Mouse (Mus musculus): Measurements from ENCODE around the gene Gramd4. TPM values are rescaled to one million over a fixed set of nuclear protein-coding genes. Genes with fewer than 3 reads are reported as not detected.

Gramd4 gene
- polyA plus RNA-seq, 1 experiment from 2014 or later, result 33.4 TPM

DNA sequence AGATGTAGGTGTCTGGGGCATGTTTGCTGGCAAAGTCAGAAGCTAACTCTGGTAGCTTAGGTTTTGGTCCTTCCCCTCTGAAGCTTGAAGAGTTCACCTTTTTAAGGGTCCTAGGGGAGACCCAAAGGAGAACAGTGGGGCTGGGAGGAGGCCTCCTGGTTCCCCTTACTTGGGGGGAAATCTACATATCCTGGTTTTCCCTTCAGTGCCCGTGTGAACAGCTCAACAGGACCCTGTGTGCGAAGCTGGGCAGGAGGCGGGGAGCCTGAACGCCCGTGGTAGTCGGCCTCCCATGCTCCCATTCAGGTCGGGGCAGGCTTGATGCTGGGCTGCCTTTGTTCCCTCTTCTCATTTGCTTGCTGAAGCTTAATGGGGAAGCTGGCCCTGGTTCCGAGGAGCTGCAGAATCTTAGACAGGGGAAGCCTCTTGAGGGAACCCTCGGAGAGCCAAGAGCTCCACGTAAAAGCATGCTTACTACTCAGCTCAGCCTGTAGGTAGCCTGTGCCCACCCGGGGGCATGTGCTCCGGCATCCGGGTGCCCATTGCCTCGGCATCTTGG lies 30.2 kb downstream of the Gramd4 start:
- Histone ChIP-seq H3K4me3 (replicated peaks) (no peak overlapping the region), H3K9me3 (no peaks in the 10 kb centered on the region), H3K36me3 (replicated peaks) (peaks cover 4% of the 10 kb centered on the region; the same call in 1 of the 2 replicates), H3K4me2 (peak overlapping the region; percentile 29), H3K27me3 (no peaks in the 10 kb centered on the region), H3K27ac (peak overlapping the region; percentile 94), H3K4me1 (peaks cover 79% of the 10 kb centered on the region), H3K9ac (peak overlapping the region; percentile 29; the same call in 1 of the 2 replicates)
- WGBS, result 14% methylated on average over 14 of the region's 14 CpGs
- peak; percentile 47; the same call in 1 of the 2 replicates for ATAC-seq (ENCODE audit: low FRiP score)

DNA sequence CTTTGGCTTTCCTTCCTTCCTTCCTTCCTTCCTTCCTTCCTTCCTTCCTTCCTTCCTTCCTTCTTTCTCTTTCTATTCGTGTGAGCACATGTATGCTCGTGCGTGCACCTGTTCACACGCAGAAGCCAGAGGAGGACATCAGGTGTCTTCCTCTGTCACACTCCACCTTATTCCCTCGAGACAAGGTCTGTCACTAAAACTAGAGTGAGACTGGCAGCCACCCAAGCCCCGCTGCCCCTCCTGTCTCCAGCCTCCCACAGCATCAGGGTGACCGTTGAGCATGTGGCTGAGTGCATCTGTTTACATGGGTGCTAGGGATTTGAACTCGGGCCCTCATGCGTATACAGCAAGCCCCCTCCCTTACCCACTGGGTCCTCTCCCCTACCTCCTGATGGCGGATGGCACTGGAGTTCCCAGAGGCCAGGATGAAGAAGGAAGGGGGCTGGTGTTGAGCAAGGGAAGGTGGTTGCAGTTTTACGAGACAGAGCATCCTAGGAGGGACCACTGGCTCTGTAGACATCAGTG lies 30.8 kb downstream of the Gramd4 start:
- peak overlapping the region; percentile 29 for H3K9ac ChIP-seq
- WGBS, result 82% methylated on average over 11 of the region's 11 CpGs
- peak overlapping the region; percentile 29; the same call in 1 of the 2 replicates for H3K4me2 ChIP-seq
- no peaks in the 10 kb centered on the region for H3K27me3 ChIP-seq
- no peak overlapping the region for H3K4me3 ChIP-seq (replicated peaks)
- no peaks in the 10 kb centered on the region for H3K9me3 ChIP-seq
- no peak for ATAC-seq (ENCODE audit: low FRiP score)
- peaks cover 7% of the 10 kb centered on the region; the same call in 1 of the 2 replicates for H3K36me3 ChIP-seq (replicated peaks)
- peaks cover 73% of the 10 kb centered on the region for H3K4me1 ChIP-seq
- H3K27ac ChIP-seq, result peak overlapping the region; percentile 94

GRCm38 (mm10) chr15:86089091-86089744 lies 31.7 kb downstream of the Gramd4 start:
- Histone ChIP-seq H3K9me3 (no peaks in the 10 kb centered on the region), H3K4me3 (replicated peaks) (no peak overlapping the region), H3K36me3 (replicated peaks) (peaks cover 7% of the 10 kb centered on the region; the same call in 1 of the 2 replicates), H3K9ac (no peak overlapping the region), H3K27me3 (no peaks in the 10 kb centered on the region), H3K4me2 (no peak overlapping the region), H3K4me1 (peaks cover 64% of the 10 kb centered on the region), H3K27ac (peak overlapping the region; percentile 6; the same call in 1 of the 2 replicates)
- ATAC-seq (ENCODE audit: low FRiP score), result no peak
- WGBS, result 86% methylated on average over 13 of the region's 13 CpGs

DNA sequence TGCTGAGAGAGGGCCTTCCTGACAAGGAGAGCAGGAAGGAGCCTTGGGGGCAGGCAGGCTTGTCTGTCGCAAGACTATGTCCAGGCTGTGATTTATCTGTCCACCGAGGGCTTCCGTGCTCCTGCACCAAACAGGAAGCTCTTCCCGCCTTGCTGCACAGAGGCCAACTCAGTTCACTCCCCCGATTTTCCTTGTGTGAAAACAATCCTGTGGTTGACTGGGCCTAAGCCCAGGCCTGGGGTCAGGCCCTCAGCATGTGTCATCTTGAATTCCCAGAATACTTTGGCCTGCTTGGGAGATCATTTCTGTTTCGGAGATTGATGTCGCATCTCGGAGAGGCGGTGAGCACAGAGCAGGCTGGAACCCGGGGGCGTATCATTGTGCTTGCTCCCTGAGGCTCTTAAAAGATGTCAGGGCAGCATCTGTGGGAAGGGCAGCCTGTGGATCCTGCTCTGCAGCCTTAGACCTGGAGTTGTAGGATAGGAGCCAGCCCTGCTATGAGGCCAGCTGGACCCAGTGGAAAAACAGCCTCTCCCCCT lies 32.6 kb downstream of the Gramd4 start:
- Histone ChIP-seq H3K9ac (no peak overlapping the region), H3K36me3 (replicated peaks) (peaks cover 7% of the 10 kb centered on the region; the same call in 1 of the 2 replicates), H3K4me3 (replicated peaks) (no peak overlapping the region), H3K4me1 (peaks cover 55% of the 10 kb centered on the region), H3K9me3 (no peaks in the 10 kb centered on the region), H3K27ac (peak overlapping the region; percentile 6; the same call in 1 of the 2 replicates), H3K4me2 (no peak overlapping the region), H3K27me3 (no peaks in the 10 kb centered on the region)
- ATAC-seq (ENCODE audit: low FRiP score), result no peak
- WGBS, result 88% methylated on average over 11 of the region's 11 CpGs

- no peak overlapping the region for H3K27ac ChIP-seq
- ATAC-seq (ENCODE audit: low FRiP score), result no peak
- no peak overlapping the region for H3K4me2 ChIP-seq
- H3K4me1 ChIP-seq, result peaks cover 50% of the 10 kb centered on the region
- H3K9ac ChIP-seq, result no peak overlapping the region
- H3K27me3 ChIP-seq, result no peaks in the 10 kb centered on the region
- H3K36me3 ChIP-seq (replicated peaks), result peaks cover 7% of the 10 kb centered on the region; the same call in 1 of the 2 replicates
- no peak overlapping the region for H3K4me3 ChIP-seq (replicated peaks)
- no peaks in the 10 kb centered on the region for H3K9me3 ChIP-seq
- 95% methylated on average over 8 of the region's 8 CpGs for WGBS
These were observed 33.1 kb downstream of the Gramd4 start for GRCm38 (mm10) chr15:86090578-86090977.

DNA sequence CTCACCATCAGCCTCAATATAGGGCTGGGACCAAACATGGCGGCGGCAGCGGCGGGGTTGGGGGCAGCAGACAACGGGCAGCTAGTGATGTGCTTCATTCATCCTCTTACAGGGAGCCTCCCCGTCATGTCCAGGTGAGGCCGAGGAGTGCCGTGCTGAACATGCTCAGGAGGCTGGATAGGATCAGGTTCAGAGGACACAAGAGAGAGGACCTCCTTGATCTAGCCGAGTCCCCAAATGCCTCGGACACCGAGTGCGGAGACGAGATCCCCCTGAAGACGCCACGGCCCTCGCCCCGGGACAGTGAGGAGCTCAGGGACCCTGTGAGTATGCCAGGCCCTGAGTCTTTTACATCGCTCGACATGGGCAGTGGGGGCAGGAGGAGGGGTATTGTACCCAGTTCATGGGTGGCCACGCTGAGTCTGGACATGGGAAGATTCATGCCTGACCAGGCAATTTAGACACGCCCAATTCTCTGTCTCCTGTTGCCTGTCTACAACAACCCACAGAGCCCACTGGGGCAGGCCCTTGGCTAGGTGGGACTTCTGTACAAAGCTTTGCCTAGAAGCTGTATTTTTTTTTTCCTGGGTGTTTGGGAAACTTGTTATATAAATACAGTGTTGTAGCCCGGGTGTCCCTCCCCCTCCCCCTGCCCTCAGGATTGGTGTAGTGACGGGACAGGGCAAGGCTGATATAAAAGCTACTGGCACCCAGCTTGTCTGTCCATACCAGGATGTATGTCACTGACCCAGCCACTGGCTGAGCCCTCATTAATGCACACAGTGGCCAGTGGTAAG lies 33.9 kb downstream of the Gramd4 start:
- ATAC-seq (ENCODE audit: low FRiP score), result no peak
- H3K4me2 ChIP-seq, result no peak overlapping the region
- H3K27me3 ChIP-seq, result no peaks in the 10 kb centered on the region
- WGBS, result 91% methylated on average over 23 of the region's 23 CpGs
- H3K4me1 ChIP-seq, result peaks cover 42% of the 10 kb centered on the region
- no peak overlapping the region; the same call in 1 of the 2 replicates for H3K27ac ChIP-seq
- H3K9ac ChIP-seq, result no peak overlapping the region
- H3K4me3 ChIP-seq (replicated peaks), result no peak overlapping the region
- H3K9me3 ChIP-seq, result no peaks in the 10 kb centered on the region
- peaks cover 15% of the 10 kb centered on the region for H3K36me3 ChIP-seq (replicated peaks)

GRCm38 (mm10) chr15:86091998-86092670 lies 34.6 kb downstream of the Gramd4 start:
- WGBS, result 93% methylated on average over 12 of the region's 12 CpGs
- Histone ChIP-seq H3K9ac (no peak overlapping the region), H3K4me2 (no peak overlapping the region), H3K27me3 (no peaks in the 10 kb centered on the region), H3K4me3 (replicated peaks) (no peak overlapping the region), H3K36me3 (replicated peaks) (peaks cover 15% of the 10 kb centered on the region), H3K27ac (no peak overlapping the region; the same call in 1 of the 2 replicates), H3K9me3 (no peaks in the 10 kb centered on the region), H3K4me1 (peaks cover 35% of the 10 kb centered on the region)
- no peak for ATAC-seq (ENCODE audit: low FRiP score)

GRCm38 (mm10) chr15:86093236-86093635 lies 35.7 kb downstream of the Gramd4 start:
- H3K4me3 ChIP-seq (replicated peaks), result no peak overlapping the region
- H3K4me2 ChIP-seq, result no peak overlapping the region
- ATAC-seq (ENCODE audit: low FRiP score), result no peak
- H3K9ac ChIP-seq, result no peak overlapping the region
- no peaks in the 10 kb centered on the region for H3K27me3 ChIP-seq
- no peaks in the 10 kb centered on the region for H3K9me3 ChIP-seq
- 88% methylated on average over 1 of the region's 1 CpGs for WGBS
- peaks cover 26% of the 10 kb centered on the region for H3K4me1 ChIP-seq
- no peak overlapping the region for H3K27ac ChIP-seq
- H3K36me3 ChIP-seq (replicated peaks), result peaks cover 15% of the 10 kb centered on the region

DNA sequence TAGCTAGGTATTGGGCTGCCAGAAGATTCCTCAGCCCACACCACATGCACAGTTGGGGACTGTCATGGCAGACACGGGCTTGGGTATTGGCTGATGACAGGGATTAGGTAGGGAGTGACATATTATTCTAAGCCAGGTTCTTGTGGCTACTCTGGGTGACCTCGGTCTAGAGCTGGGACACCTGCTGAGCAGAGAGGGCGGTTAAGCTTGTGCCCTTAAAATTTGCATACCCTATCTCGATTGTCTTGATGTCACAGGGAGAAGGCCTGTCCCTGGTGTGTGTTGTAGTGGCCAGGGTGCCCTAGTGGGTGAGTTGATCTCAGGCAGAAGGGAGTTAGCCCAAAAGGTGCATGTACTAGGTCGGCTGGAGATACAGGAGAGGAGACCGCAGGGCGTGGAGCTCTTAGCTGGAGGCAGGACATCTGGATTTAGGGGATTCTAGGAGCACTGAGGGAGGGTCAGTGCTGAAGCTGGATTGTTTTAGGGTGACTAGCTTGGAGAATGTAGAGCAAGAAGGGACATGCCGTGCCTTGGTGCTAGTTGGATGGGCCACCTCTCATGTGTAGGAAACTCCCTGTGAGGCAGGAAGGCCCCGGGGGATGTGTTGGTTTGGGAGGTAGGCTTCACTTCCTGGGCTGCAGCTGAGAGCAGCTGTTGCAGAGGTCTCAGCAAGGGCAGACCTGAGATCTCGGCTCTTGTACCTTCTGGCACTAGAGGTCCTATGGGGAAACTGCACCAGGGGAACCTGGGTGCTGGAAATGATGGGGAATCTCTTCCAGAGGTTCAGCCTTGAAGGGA lies 37.0 kb downstream of the Gramd4 start:
- H3K9ac ChIP-seq, result no peak overlapping the region
- no peaks in the 10 kb centered on the region for H3K9me3 ChIP-seq
- no peak overlapping the region for H3K4me3 ChIP-seq (replicated peaks)
- no peaks in the 10 kb centered on the region for H3K27me3 ChIP-seq
- peaks cover 16% of the 10 kb centered on the region for H3K4me1 ChIP-seq
- no peak overlapping the region for H3K27ac ChIP-seq
- ATAC-seq (ENCODE audit: low FRiP score), result no peak
- H3K36me3 ChIP-seq (replicated peaks), result peaks cover 15% of the 10 kb centered on the region
- 84% methylated on average over 10 of the region's 10 CpGs for whole genome bisulfite sequencing
- H3K4me2 ChIP-seq, result no peak overlapping the region

DNA sequence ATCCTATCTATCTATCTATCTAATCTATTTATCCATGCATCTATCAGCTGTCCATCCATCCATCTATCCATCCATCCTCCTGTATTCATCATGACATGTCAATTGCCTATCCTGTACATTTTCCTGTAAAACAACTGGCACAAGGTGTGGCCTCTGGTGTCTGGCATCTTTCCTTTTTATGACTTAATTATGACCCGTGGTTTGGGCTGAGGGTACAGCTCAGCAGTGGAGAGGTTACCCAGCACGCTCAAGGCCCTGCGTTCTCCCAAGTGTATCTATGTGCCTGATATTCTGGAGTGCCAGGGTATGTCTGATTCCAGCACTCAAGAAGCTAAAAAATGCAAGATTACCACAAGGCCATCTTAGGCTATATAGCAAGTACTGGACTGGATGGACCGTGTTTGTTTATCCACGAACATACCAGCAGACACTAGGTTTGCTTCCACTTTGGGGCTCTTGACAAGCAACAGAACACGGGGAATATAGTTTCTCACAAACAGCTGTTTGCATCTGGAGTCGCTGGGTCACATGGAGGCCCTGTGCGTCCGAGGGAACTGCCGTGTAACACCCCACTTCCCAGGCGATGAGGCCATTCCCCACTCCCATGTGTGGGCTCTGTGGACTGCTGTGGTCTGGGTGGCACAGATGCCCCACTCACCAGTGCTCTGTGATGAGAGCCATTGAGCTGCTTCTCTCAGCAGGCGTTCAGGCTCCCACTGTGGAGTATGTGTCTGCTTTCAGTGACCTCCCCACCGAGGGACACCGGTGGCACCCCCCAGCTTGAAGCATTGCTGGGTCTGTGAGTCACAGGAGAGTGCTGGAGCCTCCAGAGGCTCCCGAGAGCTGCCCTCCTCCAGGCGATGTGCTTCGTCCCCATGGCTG lies 38.5 kb downstream of the Gramd4 start:
- ATAC-seq (ENCODE audit: low FRiP score), result no peak
- H3K9ac ChIP-seq, result no peak overlapping the region
- H3K27ac ChIP-seq, result no peak overlapping the region
- H3K27me3 ChIP-seq, result no peaks in the 10 kb centered on the region
- 93% methylated on average over 17 of the region's 17 CpGs for WGBS
- H3K4me3 ChIP-seq (replicated peaks), result no peak overlapping the region
- H3K36me3 ChIP-seq (replicated peaks), result peaks cover 19% of the 10 kb centered on the region
- no peaks in the 10 kb centered on the region for H3K9me3 ChIP-seq
- H3K4me1 ChIP-seq, result peaks cover 6% of the 10 kb centered on the region; the same call in 1 of the 2 replicates
- no peak overlapping the region for H3K4me2 ChIP-seq
